Mouse (Mus musculus) liver, embryonic 14.5 days (tissue): ENCODE data around the gene Sbno1. TPM values are rescaled to one million over a fixed set of nuclear protein-coding genes. Genes with fewer than 3 reads are reported as not detected.
"Not testable (repeated sequence)": the region's sequence is repeated elsewhere in the genome, so short reads cannot be mapped to it uniquely, and the experiment has no call there.

ENCODE experiments used
- ATAC-seq: fragments of 200-750 bp; cut with Nextera tagmentation; 2 replicates; pipeline ENCODE4 v1.8.0; 2017; ENCODE audit warnings: moderate number of reproducible peaks, mild to moderate bottlenecking, moderate library complexity; ENCODE audit not compliant: insufficient read depth
- DNase-seq, 3 experiments: peaks; one replicate each; pipeline ENCODE4 v3.0.0-alpha.2; 2012 to 2013; ENCODE audit warnings: low read depth in 3 of 3, low spot score in 3 of 3
- H3K27ac ChIP-seq: fragments of 300-500 bp; sonication (generic); 2 replicates; pipeline ENCODE4 v1.5.1; 2014; ENCODE audit warnings: moderate library complexity, mild to moderate bottlenecking, control low read depth, inconsistent platforms
- H3K27me3 ChIP-seq: fragments of 300-500 bp; sonication (generic); 2 replicates; pipeline ENCODE4 v1.6.1; 2014; ENCODE audit warnings: mild to moderate bottlenecking, low read length, moderate library complexity; ENCODE audit not compliant: control insufficient read depth, insufficient read depth
- H3K36me3 ChIP-seq: fragments of 300-500 bp; sonication (generic); replicated peaks from 2 replicates; pipeline ENCODE4 v1.6.1; 2014; ENCODE audit warnings: low read depth; ENCODE audit not compliant: control insufficient read depth, insufficient read depth
- H3K4me1 ChIP-seq, 2 experiments: fragments of 200-500 bp in 1 of 2; fragments of 300-500 bp in 1 of 2; sonication (generic) in 1 of 2; replicated peaks; 2 replicates each; pipeline ENCODE4 v1.6.1; 2012 to 2014; ENCODE audit warnings: antibody characterized with exemption in 1 of 2, inconsistent platforms in 1 of 2, low read length in 1 of 2; ENCODE audit not compliant: control insufficient read depth in 2 of 2, insufficient read depth in 2 of 2
- H3K4me2 ChIP-seq: fragments of 300-500 bp; sonication (generic); 2 replicates; pipeline ENCODE4 v1.6.1; 2014; ENCODE audit warnings: low read depth, mild to moderate bottlenecking, control low read depth, moderate library complexity
- H3K4me3 ChIP-seq, 2 experiments: fragments of 200-500 bp in 1 of 2; fragments of 300-500 bp in 1 of 2; sonication (generic) in 1 of 2; 2 replicates each; pipeline ENCODE4 v1.5.1; 2012 to 2014; ENCODE audit warnings: low read depth in 2 of 2, low read length in 2 of 2, mild to moderate bottlenecking in 2 of 2, control low read depth in 1 of 2, inconsistent platforms in 1 of 2, moderate library complexity in 1 of 2; ENCODE audit not compliant: insufficient read depth in 1 of 2
- H3K9ac ChIP-seq: fragments of 300-500 bp; sonication (generic); replicated peaks from 2 replicates; pipeline ENCODE4 v1.6.1; 2014; ENCODE audit warnings: mild to moderate bottlenecking, control low read depth, moderate library complexity
- H3K9me3 ChIP-seq: fragments of 300-500 bp; sonication (generic); 2 replicates; pipeline ENCODE4 v1.6.1; 2016; ENCODE audit warnings: low read length, mixed read lengths; ENCODE audit not compliant: control insufficient read depth
- CTCF ChIP-seq: IDR thresholded peaks from 2 replicates; pipeline ENCODE4 v1.5.1; 2016; ENCODE audit warnings: antibody characterized with exemption, low read depth, control low read depth
- EP300 ChIP-seq: IDR thresholded peaks from 2 replicates; pipeline ENCODE4 v1.6.1; 2016; ENCODE audit warnings: antibody characterized with exemption, low read depth
- WGBS: fragments of 180-500 bp; shearing (Covaris S2); extraction: QIAGEN DNeasy Blood & Tissue Kit; methylation state at CpG from one replicate; pipeline ENCODE4 v1.1.7; 2014; ENCODE audit not compliant: insufficient replicate concordance; 5-methylcytosine and 5-hydroxymethylcytosine counted together
- polyA plus RNA-seq, 2 experiments: library from polyadenylated mRNA; depleted of rRNA in 1 of 2; stranded (reverse) in 1 of 2; unstranded in 1 of 2; fragments of >200 nt; fragmentation: Nextera tagmentation in 1 of 2; extraction: Ambion mirVana in 1 of 2; gene quantifications; 2 replicates each; pipeline versions ENCODE4 v1.2.1 to v1.2.3; 2012 to 2014

Sbno1 gene
- polyA plus RNA-seq, 2 experiments = 12.6 to 35.1 TPM

- Histone ChIP-seq H3K9me3 (no peaks in the 10 kb centered on the region), H3K9ac (no peak overlapping the region), H3K4me1 (no peaks in the 10 kb centered on the region), H3K27me3 (no peaks in the 10 kb centered on the region), H3K4me3 (no peak overlapping the region), H3K4me2 (no peak overlapping the region), H3K36me3 (peaks cover 21% of the 10 kb centered on the region), H3K27ac (no peak overlapping the region)
- DNase-seq (no peak), ATAC-seq (no peak)
- no peak for TF ChIP-seq EP300
- TF ChIP-seq CTCF = no peak
These were observed 39.1 kb upstream of the Sbno1 start for GRCm38 (mm10) chr5:124464905-124465304.

GRCm38 (mm10) chr5:124463462-124463861, 37.7 kb upstream of the Sbno1 start:
- no peak for DNase-seq
- 77% methylated on average over 5 of the region's 5 CpGs for WGBS
- Histone ChIP-seq H3K9ac (no peak overlapping the region), H3K36me3 (peaks cover 35% of the 10 kb centered on the region), H3K27me3 (no peaks in the 10 kb centered on the region), H3K9me3 (no peaks in the 10 kb centered on the region), H3K27ac (no peak overlapping the region), H3K4me2 (no peak overlapping the region), H3K4me3 (no peak overlapping the region), H3K4me1 (no peaks in the 10 kb centered on the region)
- ATAC-seq = no peak
- no peak for TF ChIP-seq EP300
- no peak for TF ChIP-seq CTCF

- Histone ChIP-seq H3K4me3 (no peak overlapping the region), H3K4me2 (no peak overlapping the region), H3K9ac (no peak overlapping the region), H3K4me1 (no peaks in the 10 kb centered on the region), H3K27ac (no peak overlapping the region), H3K27me3 (no peaks in the 10 kb centered on the region), H3K36me3 (peaks cover 44% of the 10 kb centered on the region), H3K9me3 (no peaks in the 10 kb centered on the region)
- TF ChIP-seq EP300 (no peak), CTCF (no peak)
- 82% methylated on average over 8 of the region's 8 CpGs for WGBS
- no peak for ATAC-seq
- no peak for DNase-seq
These were observed 36.7 kb upstream of the Sbno1 start for GRCm38 (mm10) chr5:124462297-124463025.

GRCm38 (mm10) chr5:124460922-124461321, 35.1 kb upstream of the Sbno1 start:
- 90% methylated on average over 14 of the region's 14 CpGs for WGBS
- not testable (repeated sequence) for H3K27me3 ChIP-seq, H3K9ac ChIP-seq, H3K4me3 ChIP-seq, H3K4me2 ChIP-seq, H3K4me1 ChIP-seq, H3K27ac ChIP-seq, DNase-seq, H3K9me3 ChIP-seq, ATAC-seq
- peaks cover 59% of the 10 kb centered on the region for H3K36me3 ChIP-seq

- TF ChIP-seq CTCF = no peak
- no peak for TF ChIP-seq EP300
- WGBS = 92% methylated on average over 6 of the region's 6 CpGs
- Histone ChIP-seq H3K36me3 (peaks cover 91% of the 10 kb centered on the region), H3K4me2 (no peak overlapping the region), H3K27me3 (no peaks in the 10 kb centered on the region), H3K4me3 (no peak overlapping the region), H3K9me3 (no peaks in the 10 kb centered on the region), H3K9ac (no peak overlapping the region), H3K4me1 (no peaks in the 10 kb centered on the region), H3K27ac (no peak overlapping the region)
- no peak for DNase-seq
- no peak for ATAC-seq
These were observed 31.0 kb upstream of the Sbno1 start for GRCm38 (mm10) chr5:124456762-124457161.
